Mouse (Mus musculus): ENCODE measurements around the gene Ckap2.

DNA sequence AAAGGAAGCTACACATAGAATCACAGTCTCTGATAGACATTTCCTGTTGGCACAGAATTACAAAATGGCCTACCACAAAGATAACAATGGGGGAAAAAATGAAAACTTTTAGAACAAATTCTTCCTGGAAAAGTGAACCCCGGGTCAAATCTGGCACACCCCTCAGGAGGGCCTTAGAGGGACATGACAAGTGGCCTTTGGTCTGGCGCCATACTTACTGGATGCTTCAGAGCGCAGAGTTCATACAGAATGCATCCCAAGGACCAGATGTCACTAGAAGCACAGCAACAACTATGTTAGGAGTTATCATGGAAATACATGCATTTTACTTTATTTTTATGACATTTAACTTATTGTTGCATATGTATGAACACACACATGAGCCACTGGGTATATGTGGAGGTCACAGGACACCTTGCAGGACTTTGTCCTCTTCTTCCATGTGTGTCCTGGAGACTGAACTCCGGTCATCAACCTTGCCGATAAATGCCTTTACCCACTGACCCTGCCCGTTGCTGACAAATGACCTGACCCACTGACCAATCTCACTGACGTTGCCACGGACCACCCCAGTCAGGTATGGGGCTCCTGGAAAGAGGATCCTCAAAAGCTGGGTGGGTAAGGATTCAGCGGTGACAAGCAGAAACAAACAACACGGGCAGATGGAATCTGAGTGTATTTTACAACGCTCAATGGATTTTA, 35.8 kb downstream of the Ckap2 start:
- TF ChIP-seq CTCF (IDR thresholded peaks at IDR 0.05; ENCODE audit: low read depth): no peak
- no peak for TF ChIP-seq EP300 (IDR thresholded peaks at IDR 0.05; ENCODE audit: low read depth)
